Mouse (Mus musculus) forebrain, embryonic 15.5 days (tissue): Measurements from ENCODE around the gene Gm20517. TPM values are rescaled to one million over a fixed set of nuclear protein-coding genes. Genes with fewer than 3 reads are reported as not detected.
"Not testable (repeated sequence)": the region's sequence is repeated elsewhere in the genome, so short reads cannot be mapped to it uniquely, and the experiment has no call there.

Experiments used
- ATAC-seq: fragments of 200-750 bp; cut with Nextera tagmentation; replicated peaks from 2 replicates; pipeline ENCODE4 v1.8.0; 2017; ENCODE audit warnings: mild to moderate bottlenecking, moderate TSS enrichment, moderate library complexity
- H3K27ac ChIP-seq: fragments of 300-500 bp; sonication (generic); replicated peaks from 2 replicates; pipeline ENCODE4 v1.5.1; 2015; ENCODE audit warnings: mild to moderate bottlenecking, inconsistent platforms
- H3K27me3 ChIP-seq: fragments of 300-500 bp; sonication (generic); 2 replicates; pipeline ENCODE4 v1.6.1; 2015; ENCODE audit warnings: inconsistent platforms
- H3K36me3 ChIP-seq: fragments of 300-500 bp; sonication (generic); 2 replicates; pipeline ENCODE4 v1.6.1; 2015; ENCODE audit warnings: mild to moderate bottlenecking, inconsistent platforms
- H3K4me1 ChIP-seq: fragments of 300-500 bp; sonication (generic); 2 replicates; pipeline ENCODE4 v1.6.1; 2015; ENCODE audit warnings: inconsistent platforms
- H3K4me2 ChIP-seq: fragments of 300-500 bp; sonication (generic); replicated peaks from 2 replicates; pipeline ENCODE4 v1.6.1; 2015; ENCODE audit warnings: mild to moderate bottlenecking, inconsistent platforms
- H3K4me3 ChIP-seq: fragments of 300-500 bp; sonication (generic); 2 replicates; pipeline ENCODE4 v1.5.1; 2015; ENCODE audit warnings: mild to moderate bottlenecking, inconsistent platforms
- H3K9ac ChIP-seq: fragments of 300-500 bp; sonication (generic); replicated peaks from 2 replicates; pipeline ENCODE4 v1.6.1; 2015; ENCODE audit warnings: mild to moderate bottlenecking, inconsistent platforms
- H3K9me3 ChIP-seq: fragments of 300-500 bp; sonication (generic); 2 replicates; pipeline ENCODE4 v1.6.1; 2016; ENCODE audit warnings: inconsistent platforms
- WGBS: fragments of 180-500 bp; shearing (Covaris S2); methylation state at CpG from one replicate; pipeline ENCODE4 v1.1.7; 2015; ENCODE audit warnings: mixed read lengths; 5-methylcytosine and 5-hydroxymethylcytosine counted together
- polyA plus RNA-seq: library from polyadenylated mRNA; unstranded; fragments of >200 nt; fragmentation: Nextera tagmentation; extraction: Ambion mirVana; gene quantifications from 2 replicates; pipeline ENCODE4 v1.2.1, GENCODE M21; 2015

Gene Gm20517
- polyA plus RNA-seq, 1 experiment from 2014 or later: 2.2 TPM

DNA sequence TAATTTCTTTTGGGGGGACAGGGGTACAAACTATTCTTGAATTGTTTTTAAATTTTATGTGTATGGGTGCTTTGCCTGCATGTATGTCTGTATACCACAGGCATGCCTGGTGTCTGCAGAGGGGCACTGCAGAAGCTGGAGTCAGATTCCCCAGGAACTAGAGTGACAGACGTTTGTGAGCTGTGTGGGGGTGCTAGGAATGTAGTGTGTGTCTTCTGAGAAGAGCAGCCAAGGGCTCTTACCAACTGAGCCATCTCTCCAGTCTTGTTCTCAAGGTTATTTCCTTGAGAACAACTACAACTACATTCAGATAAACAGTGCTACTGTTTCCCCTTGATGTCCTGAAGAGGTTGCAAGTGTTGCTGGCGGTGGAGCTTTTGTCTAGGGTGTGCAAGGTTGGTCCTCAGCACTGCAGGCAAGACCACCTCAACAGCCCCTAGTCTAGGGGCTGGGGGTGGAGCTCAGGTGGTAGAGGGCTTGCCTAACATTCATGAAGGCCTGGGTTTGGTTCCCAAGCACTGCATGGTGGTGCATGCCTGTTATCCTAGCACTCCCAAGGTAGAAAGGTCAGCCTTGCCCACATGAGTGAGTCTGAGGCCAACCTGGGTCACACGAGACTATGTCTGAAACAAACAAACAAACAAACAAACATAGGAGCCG is 20.9 kb downstream of the Gm20517 start:
- H3K9ac ChIP-seq: peak overlapping the region; percentile 23; the same call in 1 of the 2 replicates
- 0 out of 2 replicates have a peak overlapping the region, but pooled peaks have one; percentile 7 for H3K4me3 ChIP-seq
- no peak for ATAC-seq
- no peak overlapping the region for H3K27ac ChIP-seq
- H3K36me3 ChIP-seq: 0 out of 2 replicates have a peak, but pooled peaks cover 3% of the 10 kb centered on the region
- WGBS: 73% methylated on average over 4 of the region's 4 CpGs
- peaks cover 40% of the 10 kb centered on the region for H3K4me1 ChIP-seq
- H3K27me3 ChIP-seq: no peaks in the 10 kb centered on the region
- H3K9me3 ChIP-seq: no peaks in the 10 kb centered on the region
- no peak overlapping the region; the same call in 1 of the 2 replicates for H3K4me2 ChIP-seq

DNA sequence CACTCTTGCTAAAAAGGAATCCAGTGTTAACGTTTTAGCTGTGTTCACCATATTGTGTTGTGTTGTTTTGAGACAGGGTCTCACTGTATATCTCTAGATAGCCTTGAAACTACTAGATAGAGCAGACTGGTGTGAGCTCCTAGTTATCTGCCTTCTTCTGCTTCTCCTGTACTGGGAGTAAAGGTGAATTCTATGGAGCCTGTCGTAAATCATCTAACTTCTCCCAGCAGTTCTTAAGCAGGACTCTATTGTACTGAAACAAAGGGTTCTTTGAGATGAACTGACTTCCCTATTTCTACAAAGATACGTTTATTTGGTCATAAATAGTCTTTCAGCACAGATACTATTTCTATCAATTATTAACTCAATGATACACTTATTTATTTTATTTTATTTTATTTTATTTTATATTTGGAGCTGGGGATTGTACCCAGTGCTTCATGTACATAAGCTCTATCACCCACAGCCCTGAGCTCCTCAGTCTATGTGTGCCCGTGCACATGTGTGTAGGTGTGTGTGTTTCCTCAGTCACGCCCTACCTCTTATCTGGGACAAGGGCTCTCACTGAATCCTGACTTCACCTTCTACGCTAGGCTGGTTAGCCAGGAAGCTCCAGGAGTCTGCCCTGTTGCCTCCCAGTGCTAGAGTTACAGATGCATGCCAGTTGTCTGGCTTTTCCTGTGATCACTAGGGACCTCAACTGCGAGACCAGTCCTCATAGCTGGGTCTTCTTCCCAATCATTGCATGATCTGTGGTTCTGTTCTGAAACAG is 22.8 kb downstream of the Gm20517 start:
- no peak overlapping the region for H3K27ac ChIP-seq
- H3K4me2 ChIP-seq: no peak overlapping the region
- H3K27me3 ChIP-seq: no peaks in the 10 kb centered on the region
- no peak overlapping the region for H3K9ac ChIP-seq
- ATAC-seq: no peak
- peaks cover 35% of the 10 kb centered on the region for H3K4me1 ChIP-seq
- H3K9me3 ChIP-seq: no peaks in the 10 kb centered on the region
- H3K36me3 ChIP-seq: 0 out of 2 replicates have a peak, but pooled peaks cover 3% of the 10 kb centered on the region
- H3K4me3 ChIP-seq: no peak overlapping the region
- 79% methylated on average over 7 of the region's 7 CpGs for WGBS

DNA sequence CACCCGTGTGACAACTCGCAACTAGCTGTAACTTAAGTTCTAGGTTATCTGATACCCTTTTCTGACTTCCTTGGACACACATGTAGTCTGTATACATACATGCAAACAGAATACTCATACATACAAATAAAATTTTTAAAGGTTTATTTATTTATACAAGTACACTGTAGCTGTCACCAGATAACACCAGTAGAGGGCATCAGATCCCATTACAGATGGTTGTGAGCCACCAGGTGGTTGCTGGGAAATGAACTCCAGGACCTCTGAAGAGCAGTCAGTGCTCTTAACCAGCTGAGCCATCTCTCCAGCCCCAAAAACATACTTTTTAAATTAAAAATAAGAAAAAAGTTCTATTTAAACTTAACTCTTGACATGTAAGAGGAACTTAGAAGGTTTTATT is 31.6 kb downstream of the Gm20517 start:
- ATAC-seq: no peak
- no peak overlapping the region for H3K9ac ChIP-seq
- 0 out of 2 replicates have a peak, but pooled peaks cover 4% of the 10 kb centered on the region for H3K4me1 ChIP-seq
- no peak overlapping the region for H3K4me3 ChIP-seq
- H3K4me2 ChIP-seq: no peak overlapping the region
- H3K9me3 ChIP-seq: no peaks in the 10 kb centered on the region
- H3K36me3 ChIP-seq: no peaks in the 10 kb centered on the region
- WGBS: 88% methylated on average over 2 of the region's 2 CpGs
- H3K27me3 ChIP-seq: no peaks in the 10 kb centered on the region
- H3K27ac ChIP-seq: no peak overlapping the region

DNA sequence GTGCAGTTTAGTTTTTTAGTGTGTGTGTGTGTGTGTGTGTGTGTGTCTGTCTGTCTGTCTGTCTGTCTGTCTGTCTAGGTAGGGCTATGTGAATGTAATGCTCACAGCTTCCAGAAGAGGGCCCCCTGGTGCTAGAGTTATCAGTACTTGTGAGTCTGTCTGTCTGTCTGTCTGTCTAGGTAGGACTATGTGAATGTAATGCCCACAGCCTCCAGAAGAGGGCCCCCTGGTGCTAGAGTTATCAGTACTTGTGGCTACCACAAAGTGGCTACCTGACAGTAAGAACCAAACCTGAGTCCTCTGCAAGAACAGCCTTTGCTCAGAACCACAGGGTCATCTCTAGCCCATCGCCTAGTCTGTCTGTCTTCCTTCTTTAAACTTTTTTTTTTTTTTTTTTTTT is 35.3 kb downstream of the Gm20517 start:
- no peak for ATAC-seq
- no peaks in the 10 kb centered on the region for H3K9me3 ChIP-seq
- peaks cover 5% of the 10 kb centered on the region; the same call in 1 of the 2 replicates for H3K4me1 ChIP-seq
- no peak overlapping the region for H3K9ac ChIP-seq
- 44% methylated on average over 1 of the region's 1 CpGs for WGBS
- H3K4me2 ChIP-seq: no peak overlapping the region
- no peaks in the 10 kb centered on the region for H3K27me3 ChIP-seq
- H3K36me3 ChIP-seq: peaks cover 4% of the 10 kb centered on the region; the same call in 1 of the 2 replicates
- no peak overlapping the region for H3K27ac ChIP-seq
- no peak overlapping the region for H3K4me3 ChIP-seq

DNA sequence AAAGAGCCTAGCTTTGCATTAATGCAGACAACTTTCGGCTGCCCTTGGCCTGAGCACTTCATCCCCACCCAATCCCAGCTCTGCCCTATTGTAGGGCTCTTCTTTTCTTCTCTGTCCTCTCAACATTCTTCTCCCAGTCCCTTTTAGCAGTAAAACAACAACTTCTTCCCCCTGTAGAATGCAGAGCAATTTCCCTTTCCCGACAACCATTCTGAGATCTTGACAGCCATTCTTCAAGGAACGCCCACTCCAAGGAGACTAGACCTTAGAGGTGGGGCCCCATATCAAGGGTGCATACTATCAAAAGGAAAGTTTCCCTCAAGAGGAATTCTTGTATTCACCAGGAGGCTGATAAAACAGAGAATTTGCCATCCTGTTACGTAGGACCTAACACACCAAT is 37.6 kb downstream of the Gm20517 start:
- H3K27ac ChIP-seq: no peak overlapping the region; the same call in 1 of the 2 replicates
- no peaks in the 10 kb centered on the region for H3K9me3 ChIP-seq
- H3K9ac ChIP-seq: no peak overlapping the region
- H3K4me1 ChIP-seq: peaks cover 5% of the 10 kb centered on the region; the same call in 1 of the 2 replicates
- H3K4me3 ChIP-seq: no peak overlapping the region
- peaks cover 4% of the 10 kb centered on the region; the same call in 1 of the 2 replicates for H3K36me3 ChIP-seq
- no peak overlapping the region for H3K4me2 ChIP-seq
- 31% methylated on average over 4 of the region's 4 CpGs for WGBS
- no peak for ATAC-seq
- H3K27me3 ChIP-seq: no peaks in the 10 kb centered on the region

DNA sequence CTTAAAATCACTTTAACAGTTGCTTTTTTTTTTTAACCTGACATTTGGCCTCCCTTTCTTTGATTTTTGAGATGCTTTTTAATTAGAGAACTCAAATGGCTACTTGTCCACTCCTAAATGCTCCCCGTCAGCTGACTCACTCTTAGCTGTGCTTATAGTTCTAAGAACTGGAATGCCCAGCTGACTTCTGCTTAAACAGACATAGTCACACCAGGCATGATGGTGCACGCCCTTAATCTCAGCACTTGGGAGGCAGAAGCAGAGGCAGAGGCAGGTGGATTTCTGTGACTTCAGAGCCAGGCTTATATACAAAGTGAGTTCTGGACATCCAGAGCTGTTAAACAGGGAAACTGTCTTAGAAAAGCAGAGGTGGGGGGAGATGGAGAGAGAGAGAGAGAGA is 40.6 kb downstream of the Gm20517 start:
- Histone ChIP-seq H3K9ac (no peak overlapping the region), H3K4me1 (peaks cover 5% of the 10 kb centered on the region; the same call in 1 of the 2 replicates), H3K4me2 (no peak overlapping the region), H3K27me3 (no peaks in the 10 kb centered on the region), H3K36me3 (peaks cover 4% of the 10 kb centered on the region; the same call in 1 of the 2 replicates), H3K4me3 (no peak overlapping the region), H3K27ac (no peak overlapping the region), H3K9me3 (no peaks in the 10 kb centered on the region)
- 65% methylated on average over 2 of the region's 2 CpGs for WGBS
- no peak for ATAC-seq

DNA sequence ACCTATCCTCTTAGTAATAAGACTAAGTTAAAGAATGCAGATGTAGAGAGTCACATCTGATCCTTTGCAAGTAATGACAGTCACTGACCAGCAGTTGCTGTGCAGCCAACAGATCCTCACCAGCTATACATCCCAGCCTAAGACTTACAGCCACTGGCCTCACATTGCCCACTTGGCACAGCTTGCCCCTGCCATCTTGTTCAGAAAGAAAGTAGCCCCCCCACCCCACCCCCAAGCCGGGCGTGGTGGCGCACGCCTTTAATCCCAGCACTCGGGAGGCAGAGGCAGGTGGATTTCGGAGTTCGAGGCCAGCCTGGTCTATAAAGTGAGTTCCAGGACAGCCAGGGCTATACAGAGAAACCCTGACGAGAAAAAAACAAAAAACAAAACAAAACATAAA is 43.0 kb downstream of the Gm20517 start:
- not testable (repeated sequence) for H3K4me2 ChIP-seq, H3K27me3 ChIP-seq, H3K36me3 ChIP-seq, H3K4me3 ChIP-seq, H3K9me3 ChIP-seq, H3K9ac ChIP-seq, H3K4me1 ChIP-seq, ATAC-seq, H3K27ac ChIP-seq
- WGBS: 95% methylated on average over 8 of the region's 8 CpGs

DNA sequence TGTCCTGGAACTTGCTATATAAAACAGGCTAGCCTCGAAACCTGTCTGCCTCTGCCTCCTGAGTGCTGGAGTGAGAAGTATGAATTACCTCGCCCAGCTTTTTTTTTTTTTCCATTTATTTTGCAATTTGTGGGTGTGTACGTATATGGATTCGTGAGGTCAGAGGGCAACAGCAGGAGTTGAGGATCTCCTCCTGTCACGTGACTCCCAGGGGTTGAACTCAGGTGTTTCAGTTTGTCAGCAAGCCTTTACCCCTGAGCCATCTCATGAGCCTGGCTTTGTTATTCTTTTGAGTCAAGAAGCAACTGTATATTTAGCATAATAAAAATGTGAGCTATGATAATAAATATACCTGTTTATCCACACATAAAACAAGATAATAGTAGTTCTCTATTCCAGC is 44.3 kb downstream of the Gm20517 start:
- Histone ChIP-seq H3K9me3 (no peaks in the 10 kb centered on the region), H3K4me3 (no peak overlapping the region), H3K4me2 (no peak overlapping the region), H3K4me1 (no peaks in the 10 kb centered on the region), H3K27me3 (no peaks in the 10 kb centered on the region), H3K36me3 (no peaks in the 10 kb centered on the region), H3K9ac (no peak overlapping the region), H3K27ac (no peak overlapping the region)
- WGBS: 88% methylated on average over 5 of the region's 5 CpGs
- no peak for ATAC-seq

DNA sequence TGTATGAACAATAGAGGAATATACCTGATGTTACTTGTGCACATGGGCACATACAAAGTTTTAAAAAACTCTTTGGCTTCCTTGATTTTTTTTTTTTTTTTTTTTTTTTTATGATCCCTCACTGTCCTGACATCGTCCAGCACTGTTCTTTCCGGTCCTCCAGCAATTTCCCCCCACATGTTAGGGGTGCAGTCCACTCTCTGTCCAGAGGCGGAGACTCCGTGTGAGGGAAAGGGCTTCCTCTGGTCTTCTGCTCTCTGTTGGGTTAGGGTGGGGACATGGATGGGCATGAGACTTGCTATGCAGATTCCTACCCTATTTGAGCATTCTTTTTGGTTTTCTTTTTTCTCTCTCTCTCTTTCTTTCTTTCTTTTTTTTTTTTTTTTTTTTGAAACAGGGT is 46.5 kb downstream of the Gm20517 start:
- Histone ChIP-seq H3K9ac (no peak overlapping the region), H3K4me3 (no peak overlapping the region), H3K4me1 (no peaks in the 10 kb centered on the region), H3K27me3 (no peaks in the 10 kb centered on the region), H3K4me2 (no peak overlapping the region), H3K27ac (no peak overlapping the region), H3K9me3 (no peaks in the 10 kb centered on the region), H3K36me3 (no peaks in the 10 kb centered on the region)
- 86% methylated on average over 4 of the region's 4 CpGs for WGBS
- ATAC-seq: no peak

DNA sequence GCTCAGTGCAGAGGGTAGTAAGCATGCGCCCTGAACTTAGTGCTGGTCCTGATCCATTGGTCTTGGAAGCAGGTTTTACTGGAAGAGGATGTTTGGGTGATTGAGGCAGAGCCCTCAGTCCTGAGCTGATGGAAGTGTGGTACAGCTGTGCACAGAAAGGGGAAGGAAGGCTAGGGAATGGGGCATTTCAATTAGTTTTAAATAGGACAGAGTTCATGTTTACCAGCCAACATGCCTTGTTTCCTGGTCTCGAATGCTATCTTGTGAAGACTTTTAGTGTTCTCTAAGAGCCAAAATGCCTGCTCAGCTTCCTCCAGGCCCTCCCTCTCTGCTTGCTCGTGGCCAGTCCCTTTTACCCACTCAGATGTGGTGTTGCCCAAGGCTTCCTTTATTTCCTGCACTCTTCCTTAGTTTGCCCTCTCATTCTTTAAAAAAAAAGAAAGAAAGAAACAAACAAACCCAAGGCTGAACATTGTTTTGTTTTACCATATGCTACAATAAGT is 47.4 kb downstream of the Gm20517 start:
- Histone ChIP-seq H3K36me3 (no peaks in the 10 kb centered on the region), H3K4me1 (0 out of 2 replicates have a peak, but pooled peaks cover 6% of the 10 kb centered on the region)
- no peak for ATAC-seq

DNA sequence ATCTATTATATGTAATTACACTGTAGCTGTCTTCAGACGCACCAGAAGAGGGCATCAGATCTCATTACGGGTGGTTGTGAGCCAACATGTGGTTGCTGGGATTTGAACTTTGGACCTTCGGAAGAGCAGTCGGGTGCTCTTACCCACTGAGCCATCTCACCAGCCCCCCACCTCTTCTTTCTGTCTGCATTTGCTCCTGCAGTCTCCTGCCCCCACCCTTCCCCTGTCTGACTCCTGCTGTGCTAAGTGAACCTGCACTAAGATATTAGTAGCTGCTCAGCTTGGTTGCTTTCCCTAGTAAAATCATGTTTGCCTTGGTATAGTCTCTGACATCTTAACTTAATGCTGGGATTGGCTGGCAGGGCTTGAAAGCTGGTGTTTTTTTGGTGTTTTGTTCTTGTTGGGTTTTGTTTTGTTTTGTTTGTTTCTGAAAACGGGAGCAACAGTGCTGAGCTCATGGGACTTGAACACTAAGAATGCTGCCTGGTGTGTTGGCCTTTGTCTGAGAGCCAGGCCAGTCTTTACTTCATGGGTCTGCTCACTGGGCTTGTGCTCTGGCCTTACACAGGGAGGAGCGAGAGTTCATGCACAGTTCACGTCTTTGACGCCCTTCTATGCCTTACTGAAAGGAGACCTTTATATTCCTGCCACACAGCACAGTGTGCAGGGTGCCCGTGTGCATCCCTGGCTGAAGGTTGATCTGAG is 51.8 kb downstream of the Gm20517 start:
- Histone ChIP-seq H3K4me2 (no peak overlapping the region), H3K4me1 (0 out of 2 replicates have a peak, but pooled peaks cover 6% of the 10 kb centered on the region), H3K4me3 (no peak overlapping the region), H3K36me3 (no peaks in the 10 kb centered on the region), H3K9ac (no peak overlapping the region), H3K27me3 (no peaks in the 10 kb centered on the region), H3K27ac (no peak overlapping the region), H3K9me3 (no peaks in the 10 kb centered on the region)
- 15% methylated on average over 9 of the region's 9 CpGs for WGBS
- ATAC-seq: 0 out of 2 replicates have a peak, but pooled peaks have one; percentile 32

More for the DNA sequence above, 47.4 kb downstream of the Gm20517 start:
- Histone ChIP-seq H3K4me3 (no peak overlapping the region), H3K4me2 (no peak overlapping the region), H3K27ac (no peak overlapping the region), H3K27me3 (no peaks in the 10 kb centered on the region), H3K9me3 (no peaks in the 10 kb centered on the region), H3K9ac (no peak overlapping the region)
- WGBS: 88% methylated on average over 3 of the region's 3 CpGs

DNA sequence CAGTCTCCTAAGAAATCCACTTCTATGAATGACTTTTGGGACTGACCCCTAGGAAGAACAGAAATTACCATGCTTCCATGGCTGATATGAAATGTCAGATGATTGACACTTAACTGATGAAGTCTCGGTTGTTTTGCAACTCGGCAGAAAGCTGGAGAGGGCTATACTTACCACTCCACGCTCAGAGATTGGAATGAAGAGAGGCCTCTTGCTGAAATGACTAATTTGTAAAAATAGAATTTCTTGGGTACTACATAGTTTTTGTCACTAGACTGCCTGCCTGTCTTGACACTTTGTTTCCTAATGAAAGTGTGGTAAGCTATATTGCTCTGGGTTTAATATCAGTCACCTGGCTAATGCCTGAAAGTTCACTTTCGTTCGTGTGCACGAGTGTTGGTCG is 53.1 kb downstream of the Gm20517 start:
- Histone ChIP-seq H3K4me3 (no peak overlapping the region), H3K4me1 (0 out of 2 replicates have a peak, but pooled peaks cover 12% of the 10 kb centered on the region), H3K9ac (no peak overlapping the region), H3K36me3 (no peaks in the 10 kb centered on the region), H3K27ac (no peak overlapping the region), H3K9me3 (no peaks in the 10 kb centered on the region), H3K4me2 (no peak overlapping the region), H3K27me3 (no peaks in the 10 kb centered on the region)
- 85% methylated on average over 7 of the region's 7 CpGs for whole genome bisulfite sequencing
- no peak for ATAC-seq
